Mouse (Mus musculus): ENCODE results near the gene Iqgap2. TPM values are rescaled to one million over a fixed set of nuclear protein-coding genes. Genes with fewer than 3 reads are reported as not detected.

Gene Iqgap2
- polyA plus RNA-seq, 1 experiment from 2014 or later, result 24.6 TPM

GRCm38 (mm10) chr13:95607019-95607418 is 284.7 kb downstream of the Iqgap2 start:
- no peak overlapping the region for H3K27ac ChIP-seq (ENCODE audit: low read depth)
- 92% methylated on average over 8 of the region's 8 CpGs for WGBS (ENCODE audit: insufficient replicate concordance)
- no peak overlapping the region for H3K9ac ChIP-seq (replicated peaks)
- H3K4me1 ChIP-seq (ENCODE audit: insufficient read depth), result peaks cover 23% of the 10 kb centered on the region
- no peaks in the 10 kb centered on the region for H3K27me3 ChIP-seq (ENCODE audit: insufficient read depth, low read length)
- no peak for ATAC-seq
- no peak overlapping the region for H3K4me2 ChIP-seq (ENCODE audit: low read depth, low read length)
- H3K9me3 ChIP-seq (ENCODE audit: low read length), result no peaks in the 10 kb centered on the region
- H3K36me3 ChIP-seq (replicated peaks; ENCODE audit: insufficient read depth, low read length), result peaks cover 31% of the 10 kb centered on the region
- no peak for DNase-seq
- no peak for TF ChIP-seq CTCF (IDR thresholded peaks at IDR 0.05; ENCODE audit: low read depth)
- no peak for TF ChIP-seq EP300 (IDR thresholded peaks at IDR 0.05; ENCODE audit: low read depth)
- H3K4me3 ChIP-seq (ENCODE audit: low read depth, low read length), result no peak overlapping the region

GRCm38 (mm10) chr13:95604288-95604687 is 287.4 kb downstream of the Iqgap2 start:
- no peak overlapping the region for H3K27ac ChIP-seq (ENCODE audit: low read depth)
- no peak overlapping the region for H3K4me2 ChIP-seq (ENCODE audit: low read depth, low read length)
- H3K9me3 ChIP-seq (ENCODE audit: low read length), result no peaks in the 10 kb centered on the region
- H3K27me3 ChIP-seq (ENCODE audit: insufficient read depth, low read length), result no peaks in the 10 kb centered on the region
- H3K36me3 ChIP-seq (replicated peaks; ENCODE audit: insufficient read depth, low read length), result peaks cover 31% of the 10 kb centered on the region
- DNase-seq (no peak), ATAC-seq (no peak)
- 94% methylated on average over 25 of the region's 25 CpGs for WGBS (ENCODE audit: insufficient replicate concordance)
- TF ChIP-seq CTCF (IDR thresholded peaks at IDR 0.05; ENCODE audit: low read depth) (no peak), EP300 (IDR thresholded peaks at IDR 0.05; ENCODE audit: low read depth) (no peak)
- no peak overlapping the region for H3K4me3 ChIP-seq (ENCODE audit: low read depth, low read length)
- no peak overlapping the region for H3K9ac ChIP-seq (replicated peaks)
- 0 out of 2 replicates have a peak, but pooled peaks cover 5% of the 10 kb centered on the region for H3K4me1 ChIP-seq (ENCODE audit: insufficient read depth)

GRCm38 (mm10) chr13:95599833-95600359 is 291.8 kb downstream of the Iqgap2 start:
- peaks cover 23% of the 10 kb centered on the region for H3K36me3 ChIP-seq (replicated peaks; ENCODE audit: insufficient read depth, low read length)
- ATAC-seq, result no peak
- H3K27me3 ChIP-seq (ENCODE audit: insufficient read depth, low read length), result no peaks in the 10 kb centered on the region
- H3K4me2 ChIP-seq (ENCODE audit: low read depth, low read length), result no peak overlapping the region
- H3K27ac ChIP-seq (ENCODE audit: low read depth), result no peak overlapping the region
- no peak overlapping the region for H3K9ac ChIP-seq (replicated peaks)
- no peaks in the 10 kb centered on the region for H3K4me1 ChIP-seq (ENCODE audit: insufficient read depth)
- no peaks in the 10 kb centered on the region for H3K9me3 ChIP-seq (ENCODE audit: low read length)
- TF ChIP-seq CTCF (IDR thresholded peaks at IDR 0.05; ENCODE audit: low read depth), result no peak
- no peak for TF ChIP-seq EP300 (IDR thresholded peaks at IDR 0.05; ENCODE audit: low read depth)
- no peak overlapping the region for H3K4me3 ChIP-seq (ENCODE audit: low read depth, low read length)
- no peak for DNase-seq
- WGBS (ENCODE audit: insufficient replicate concordance), result 50% methylated on average over 3 of the region's 3 CpGs

- H3K36me3 ChIP-seq (replicated peaks; ENCODE audit: insufficient read depth, low read length), result peaks cover 9% of the 10 kb centered on the region; the same call in 1 of the 2 replicates
- no peaks in the 10 kb centered on the region for H3K27me3 ChIP-seq (ENCODE audit: insufficient read depth, low read length)
- 84% methylated on average over 18 of the region's 18 CpGs for WGBS (ENCODE audit: insufficient replicate concordance)
- DNase-seq (no peak), ATAC-seq (no peak)
- TF ChIP-seq CTCF (IDR thresholded peaks at IDR 0.05; ENCODE audit: low read depth), result no peak
- TF ChIP-seq EP300 (IDR thresholded peaks at IDR 0.05; ENCODE audit: low read depth), result no peak
- H3K4me2 ChIP-seq (ENCODE audit: low read depth, low read length), result no peak overlapping the region
- no peak overlapping the region for H3K27ac ChIP-seq (ENCODE audit: low read depth)
- H3K9me3 ChIP-seq (ENCODE audit: low read length), result no peaks in the 10 kb centered on the region
- no peak overlapping the region for H3K9ac ChIP-seq (replicated peaks)
- no peak overlapping the region for H3K4me3 ChIP-seq (ENCODE audit: low read depth, low read length)
- no peaks in the 10 kb centered on the region for H3K4me1 ChIP-seq (ENCODE audit: insufficient read depth)
Measured at GRCm38 (mm10) chr13:95598232-95598920, 293.3 kb downstream of the Iqgap2 start.

- ATAC-seq, result no peak
- H3K9me3 ChIP-seq (ENCODE audit: low read length), result no peaks in the 10 kb centered on the region
- no peak overlapping the region for H3K4me3 ChIP-seq (ENCODE audit: low read depth, low read length)
- TF ChIP-seq EP300 (IDR thresholded peaks at IDR 0.05; ENCODE audit: low read depth) (no peak), CTCF (IDR thresholded peaks at IDR 0.05; ENCODE audit: low read depth) (no peak)
- H3K4me2 ChIP-seq (ENCODE audit: low read depth, low read length), result no peak overlapping the region
- no peak for DNase-seq
- 85% methylated on average over 10 of the region's 10 CpGs for WGBS (ENCODE audit: insufficient replicate concordance)
- no peak overlapping the region for H3K27ac ChIP-seq (ENCODE audit: low read depth)
- no peak overlapping the region for H3K9ac ChIP-seq (replicated peaks)
- H3K4me1 ChIP-seq (ENCODE audit: insufficient read depth), result 0 out of 2 replicates have a peak, but pooled peaks cover 3% of the 10 kb centered on the region
- no peaks in the 10 kb centered on the region for H3K27me3 ChIP-seq (ENCODE audit: insufficient read depth, low read length)
- peaks cover 2% of the 10 kb centered on the region; the same call in 1 of the 2 replicates for H3K36me3 ChIP-seq (replicated peaks; ENCODE audit: insufficient read depth, low read length)
Measured at GRCm38 (mm10) chr13:95597578-95597977, 294.1 kb downstream of the Iqgap2 start.

- WGBS (ENCODE audit: insufficient replicate concordance), result 77% methylated on average over 7 of the region's 7 CpGs
Measured at GRCm38 (mm10) chr13:95596689-95597088, 295.0 kb downstream of the Iqgap2 start.

More at GRCm38 (mm10) chr13:95596689-95597088, 295.0 kb downstream of the Iqgap2 start:
- Histone ChIP-seq H3K9ac (replicated peaks) (no peak overlapping the region), H3K4me2 (ENCODE audit: low read depth, low read length) (no peak overlapping the region), H3K27ac (ENCODE audit: low read depth) (no peak overlapping the region), H3K27me3 (ENCODE audit: insufficient read depth, low read length) (no peaks in the 10 kb centered on the region), H3K9me3 (ENCODE audit: low read length) (no peaks in the 10 kb centered on the region), H3K4me1 (ENCODE audit: insufficient read depth) (0 out of 2 replicates have a peak, but pooled peaks cover 3% of the 10 kb centered on the region), H3K4me3 (ENCODE audit: low read depth, low read length) (no peak overlapping the region), H3K36me3 (replicated peaks; ENCODE audit: insufficient read depth, low read length) (no peaks in the 10 kb centered on the region)
- TF ChIP-seq EP300 (IDR thresholded peaks at IDR 0.05; ENCODE audit: low read depth) (no peak), CTCF (IDR thresholded peaks at IDR 0.05; ENCODE audit: low read depth) (no peak)
- DNase-seq (no peak), ATAC-seq (no peak)

All from liver, postnatal 0 days (tissue).